10 mouse cellular contexts compared by ENCODE assay signal in genomic region chr19:38488103-38488912, GRCm38 (mm10). TPM values are rescaled to one million over a fixed set of nuclear protein-coding genes. Genes with fewer than 3 reads are reported as not detected.
DNase-seq lines count a peak whose midpoint lies in the region; ATAC-seq and TF ChIP-seq lines count a peak whose summit lies in the region.
"Had no signal": no experiment of that assay in that cellular context is flagged by ENCODE, and none has a peak within 500 bp of the region (broad histone marks: within the 10 kb centered on the region; RNA-seq: fewer than 3 reads in every experiment).

No protein-coding gene starts in this region.

- ATAC-seq in intestine, embryonic 14.5 days (replicated peaks; ENCODE audit: low FRiP score, low TSS enrichment, low read depth): no peak
- no peak for ATAC-seq in intestine, postnatal 0 days
- ATAC-seq in embryonic facial prominence, embryonic 15.5 days (ENCODE audit: insufficient number of reproducible peaks, low FRiP score, low TSS enrichment, low read depth): no peak
- ATAC-seq in limb, embryonic 14.5 days (ENCODE audit: low FRiP score, low read depth): no peak; the same call in 1 of the 2 replicates
- ATAC-seq in megakaryocyte progenitor cell, adult 5-6 weeks (replicated peaks; ENCODE audit: poor library complexity): no peak

- H3K9ac ChIP-seq in intestine, embryonic 14.5 days (ENCODE audit: low read length): no peak overlapping the region
- no peak overlapping the region for H3K9ac ChIP-seq in intestine, postnatal 0 days (ENCODE audit: low read depth, low read length)
- no peak overlapping the region for H3K9ac ChIP-seq in embryonic facial prominence, embryonic 15.5 days
- no peak overlapping the region for H3K9ac ChIP-seq in limb, embryonic 14.5 days (ENCODE audit: low read depth, low read length, severe bottlenecking)
- H3K9ac ChIP-seq: lung, embryonic 15.5 days had no signal

- 75% methylated on average over 9 of the region's 9 CpGs for WGBS in intestine, embryonic 14.5 days
- 77% methylated on average over 9 of the region's 9 CpGs for WGBS in intestine, postnatal 0 days
- 46% methylated on average over 9 of the region's 9 CpGs for WGBS in embryonic facial prominence, embryonic 15.5 days
- 63% methylated on average over 9 of the region's 9 CpGs for WGBS in limb, embryonic 14.5 days

- TF ChIP-seq POLR2A in limb, embryonic 14.5 days (IDR thresholded peaks at IDR 0.05; ENCODE audit: borderline replicate concordance, extremely low read depth, insufficient read depth, insufficient read length): no peak

- H3K9me3 ChIP-seq in intestine, embryonic 14.5 days (ENCODE audit: control insufficient read depth, low read length): no peaks in the 10 kb centered on the region
- no peaks in the 10 kb centered on the region for H3K9me3 ChIP-seq in intestine, postnatal 0 days (ENCODE audit: control insufficient read depth)
- H3K9me3 ChIP-seq in embryonic facial prominence, embryonic 15.5 days (replicated peaks): no peaks in the 10 kb centered on the region
- no peaks in the 10 kb centered on the region for H3K9me3 ChIP-seq in limb, embryonic 14.5 days (ENCODE audit: control insufficient read depth, low read length)
- H3K9me3 ChIP-seq: lung, embryonic 15.5 days had no signal

- no peak overlapping the region for H3K27ac ChIP-seq in intestine, embryonic 14.5 days (ENCODE audit: low read depth)
- H3K27ac ChIP-seq in intestine, postnatal 0 days (ENCODE audit: low read depth, low read length): no peak overlapping the region
- 0 out of 2 replicates have a peak overlapping the region, but pooled peaks have one; percentile 6 for H3K27ac ChIP-seq in embryonic facial prominence, embryonic 15.5 days (replicated peaks)
- 0 out of 2 replicates have a peak overlapping the region, but pooled peaks have one; percentile 9 for H3K27ac ChIP-seq in limb, embryonic 14.5 days (replicated peaks; ENCODE audit: low read depth, low read length)
- H3K27ac ChIP-seq: lung, embryonic 15.5 days had no signal

- TF ChIP-seq CTCF in intestine, postnatal 0 days (IDR thresholded peaks at IDR 0.05; ENCODE audit: low read depth): no peak

- DNase-seq in intestine, embryonic 14.5 days (ENCODE audit: low spot score): peak; percentile 31
- peak; percentile 44 for DNase-seq in limb, embryonic 14.5 days (ENCODE audit: low spot score)
- peak; percentile 38 for DNase-seq in retina, embryonic 14.5 days (ENCODE audit: low spot score)
- no peak for DNase-seq in left cerebral cortex, adult 9 months (ENCODE audit: low spot score in 2 of 2)
- DNase-seq: kidney, adult 18-20 months; thymus, postnatal 14 days had no signal

- H3K4me3 ChIP-seq in intestine, embryonic 14.5 days (ENCODE audit: low read depth, low read length): no peak overlapping the region
- no peak overlapping the region for H3K4me3 ChIP-seq in intestine, postnatal 0 days (ENCODE audit: low read depth, low read length)
- no peak overlapping the region for H3K4me3 ChIP-seq in embryonic facial prominence, embryonic 15.5 days (replicated peaks)
- no peak overlapping the region for H3K4me3 ChIP-seq in limb, embryonic 14.5 days (replicated peaks; ENCODE audit: low read length)
- H3K4me3 ChIP-seq: lung, embryonic 15.5 days had no signal

- H3K27me3 ChIP-seq in intestine, embryonic 14.5 days (replicated peaks; ENCODE audit: control insufficient read depth, insufficient read depth, low read length): no peaks in the 10 kb centered on the region
- H3K27me3 ChIP-seq in intestine, postnatal 0 days (replicated peaks; ENCODE audit: control insufficient read depth, insufficient read depth, low read length): no peaks in the 10 kb centered on the region
- peaks cover 4% of the 10 kb centered on the region; the same call in 1 of the 2 replicates for H3K27me3 ChIP-seq in embryonic facial prominence, embryonic 15.5 days
- H3K27me3 ChIP-seq in limb, embryonic 14.5 days (ENCODE audit: control insufficient read depth, insufficient read depth, low read length): no peaks in the 10 kb centered on the region
- H3K27me3 ChIP-seq: lung, embryonic 15.5 days had no signal

- peaks cover 4% of the 10 kb centered on the region; the same call in 1 of the 2 replicates for H3K4me1 ChIP-seq in intestine, embryonic 14.5 days (replicated peaks; ENCODE audit: control insufficient read depth, insufficient read depth, low read length)
- H3K4me1 ChIP-seq in intestine, postnatal 0 days (replicated peaks; ENCODE audit: control insufficient read depth, insufficient read depth, low read length): no peaks in the 10 kb centered on the region
- peaks cover 13% of the 10 kb centered on the region; the same call in 1 of the 2 replicates for H3K4me1 ChIP-seq in embryonic facial prominence, embryonic 15.5 days
- H3K4me1 ChIP-seq in limb, embryonic 14.5 days (ENCODE audit: control insufficient read depth, insufficient read depth, low read length): peaks cover 20% of the 10 kb centered on the region
- H3K4me1 ChIP-seq: lung, embryonic 15.5 days had no signal

- H3K4me2 ChIP-seq in intestine, embryonic 14.5 days (ENCODE audit: low read length): no peak overlapping the region
- no peak overlapping the region for H3K4me2 ChIP-seq in intestine, postnatal 0 days (replicated peaks; ENCODE audit: low read depth)
- H3K4me2 ChIP-seq in embryonic facial prominence, embryonic 15.5 days (replicated peaks): no peak overlapping the region
- no peak overlapping the region for H3K4me2 ChIP-seq in limb, embryonic 14.5 days (replicated peaks; ENCODE audit: low read depth, low read length, severe bottlenecking)
- H3K4me2 ChIP-seq: lung, embryonic 15.5 days had no signal

- no peaks in the 10 kb centered on the region for H3K36me3 ChIP-seq in intestine, embryonic 14.5 days (ENCODE audit: control insufficient read depth, insufficient read depth, low read length)
- H3K36me3 ChIP-seq in intestine, postnatal 0 days (ENCODE audit: control insufficient read depth, insufficient read depth): no peaks in the 10 kb centered on the region
- H3K36me3 ChIP-seq in embryonic facial prominence, embryonic 15.5 days: no peaks in the 10 kb centered on the region
- H3K36me3 ChIP-seq in limb, embryonic 14.5 days (ENCODE audit: control insufficient read depth, insufficient read depth, low read length): no peaks in the 10 kb centered on the region
- H3K36me3 ChIP-seq: lung, embryonic 15.5 days had no signal

RNA-seq across cellular contexts. Expression of gene Plce1, which starts 7.4 kb away (rescaled TPM):
- 6.7 and 6.8 TPM in 2 replicates for polyA plus RNA-seq in intestine, embryonic 14.5 days (2014; fragmentation: Nextera tagmentation; extraction: Ambion mirVana)
- polyA plus RNA-seq in intestine, postnatal 0 days (2015; fragmentation: Nextera tagmentation; extraction: Ambion mirVana): 2.9 and 3.1 TPM in 2 replicates
- 5.3 and 5.9 TPM in 2 replicates for polyA plus RNA-seq in embryonic facial prominence, embryonic 15.5 days (2015; fragmentation: Nextera tagmentation; extraction: Ambion mirVana)
- polyA plus RNA-seq in limb, embryonic 14.5 days (2012; rRNA removed): 10.8 and 12.6 TPM in 2 replicates
- polyA plus RNA-seq in limb, embryonic 14.5 days (2014; fragmentation: Nextera tagmentation; extraction: Ambion mirVana): 13.3 and 13.4 TPM in 2 replicates
- total RNA-seq in megakaryocyte progenitor cell, adult 5-6 weeks (2015): not detected in 2 replicates
- total RNA-seq in megakaryocyte progenitor cell, adult 5-6 weeks (2017): 0.08 TPM in 1 of 2 replicates, not detected in the other

Comparison
In these comparisons a context has a peak if more than half of its experiments do, and no peak if none do; other contexts are left out.
1. DNase-seq: peak in intestine, embryonic 14.5 days (single experiment), limb, embryonic 14.5 days (single experiment) and retina, embryonic 14.5 days (single experiment); none in left cerebral cortex, adult 9 months (0 of 2).
2. H3K27ac ChIP-seq: peak in embryonic facial prominence, embryonic 15.5 days (single experiment) and limb, embryonic 14.5 days (single experiment); none in intestine, embryonic 14.5 days (single experiment) and intestine, postnatal 0 days (single experiment).